Mouse (Mus musculus) heart, embryonic 14.5 days (tissue): ENCODE data around the gene Inca1. TPM values are rescaled to one million over a fixed set of nuclear protein-coding genes. Genes with fewer than 3 reads are reported as not detected.

Experiments used
- ATAC-seq: fragments of 200-750 bp; cut with Nextera tagmentation; 2 replicates; pipeline ENCODE4 v1.8.0; 2017; ENCODE audit warnings: low read depth, moderate TSS enrichment; ENCODE audit not compliant: insufficient number of reproducible peaks, insufficient read depth, low FRiP score
- H3K27ac ChIP-seq, 2 experiments: fragments of 200-500 bp in 1 of 2; fragments of 300-500 bp in 1 of 2; sonication (generic) in 1 of 2; replicated peaks in 1 of 2; 2 replicates each; pipeline ENCODE4 v1.5.1; 2012 to 2014; ENCODE audit warnings: low read depth in 2 of 2, low read length in 2 of 2, control low read depth in 1 of 2, mild to moderate bottlenecking in 1 of 2, mixed read lengths in 1 of 2; ENCODE audit not compliant: control insufficient read depth in 1 of 2, insufficient read depth in 1 of 2
- H3K27me3 ChIP-seq: fragments of 300-500 bp; sonication (generic); 2 replicates; pipeline ENCODE4 v1.6.1; 2014; ENCODE audit warnings: mild to moderate bottlenecking, low read length, control low read depth; ENCODE audit not compliant: control insufficient read depth, insufficient read depth
- H3K36me3 ChIP-seq: fragments of 300-500 bp; sonication (generic); 2 replicates; pipeline ENCODE4 v1.6.1; 2014; ENCODE audit warnings: mild to moderate bottlenecking, control low read depth, low read length, mixed read lengths; ENCODE audit not compliant: control insufficient read depth, insufficient read depth
- H3K4me1 ChIP-seq, 2 experiments: fragments of 200-500 bp in 1 of 2; fragments of 300-500 bp in 1 of 2; sonication (generic) in 1 of 2; 2 replicates each; pipeline ENCODE4 v1.6.1; 2012 to 2014; ENCODE audit warnings: low read length in 2 of 2, control low read depth in 1 of 2, mixed read lengths in 1 of 2; ENCODE audit not compliant: control insufficient read depth in 2 of 2, insufficient read depth in 2 of 2
- H3K4me2 ChIP-seq: fragments of 300-500 bp; sonication (generic); 2 replicates; pipeline ENCODE4 v1.6.1; 2014; ENCODE audit warnings: mild to moderate bottlenecking, low read length
- H3K4me3 ChIP-seq, 2 experiments: fragments of 200-500 bp in 1 of 2; fragments of 300-500 bp in 1 of 2; sonication (generic) in 1 of 2; 2 replicates each; pipeline ENCODE4 v1.5.1; 2012 to 2014; ENCODE audit warnings: low read length in 2 of 2, mild to moderate bottlenecking in 2 of 2, control low read depth in 1 of 2, low read depth in 1 of 2, moderate library complexity in 1 of 2; ENCODE audit not compliant: control insufficient read depth in 1 of 2, insufficient read depth in 1 of 2
- H3K9ac ChIP-seq: fragments of 300-500 bp; sonication (generic); 2 replicates; pipeline ENCODE4 v1.6.1; 2014; ENCODE audit warnings: mild to moderate bottlenecking, low read length
- H3K9me3 ChIP-seq: fragments of 300-500 bp; sonication (generic); 2 replicates; pipeline ENCODE4 v1.6.1; 2016; ENCODE audit warnings: low read length, control low read depth; ENCODE audit not compliant: control insufficient read depth
- WGBS: fragments of 180-500 bp; shearing (Covaris S2); extraction: QIAGEN DNeasy Blood & Tissue Kit; methylation state at CpG from one replicate; pipeline ENCODE4 v1.1.7; 2014; 5-methylcytosine and 5-hydroxymethylcytosine counted together
- polyA plus RNA-seq: library from polyadenylated mRNA; unstranded; fragments of >200 nt; fragmentation: Nextera tagmentation; extraction: Ambion mirVana; gene quantifications from 2 replicates; pipeline ENCODE4 v1.2.1, GENCODE M21; 2014

Inca1 gene
- polyA plus RNA-seq, 1 experiment from 2014 or later: 2.7 TPM

DNA sequence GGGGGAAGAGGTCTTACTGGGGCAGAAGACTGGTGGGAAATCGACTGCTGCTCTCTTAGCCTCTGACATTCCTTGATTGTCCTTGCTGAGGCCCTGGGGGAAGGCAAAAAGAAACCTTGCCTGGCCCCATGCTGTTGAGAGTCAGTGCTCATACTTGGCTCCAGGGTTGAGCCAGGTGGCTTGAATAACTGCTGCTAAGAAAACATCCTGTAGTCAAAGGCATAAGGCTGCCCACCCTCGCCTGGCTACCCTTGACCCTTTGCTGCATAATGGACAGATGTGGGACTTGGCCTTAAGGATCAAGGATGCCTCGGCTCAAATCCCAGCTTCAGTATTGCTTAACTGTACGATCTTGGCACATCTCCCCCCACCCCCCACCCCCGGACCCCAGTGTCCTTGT, 18.5 kb upstream of the Inca1 start:
- Histone ChIP-seq H3K9ac (no peak overlapping the region), H3K4me3 (no peak overlapping the region), H3K9me3 (no peaks in the 10 kb centered on the region), H3K27me3 (no peaks in the 10 kb centered on the region), H3K4me2 (no peak overlapping the region), H3K4me1 (no peaks in the 10 kb centered on the region; a peak in 1 of 4 replicates), H3K27ac (no peak overlapping the region), H3K36me3 (peaks cover 88% of the 10 kb centered on the region)
- no peak for ATAC-seq
- 83% methylated on average over 5 of the region's 5 CpGs for WGBS

DNA sequence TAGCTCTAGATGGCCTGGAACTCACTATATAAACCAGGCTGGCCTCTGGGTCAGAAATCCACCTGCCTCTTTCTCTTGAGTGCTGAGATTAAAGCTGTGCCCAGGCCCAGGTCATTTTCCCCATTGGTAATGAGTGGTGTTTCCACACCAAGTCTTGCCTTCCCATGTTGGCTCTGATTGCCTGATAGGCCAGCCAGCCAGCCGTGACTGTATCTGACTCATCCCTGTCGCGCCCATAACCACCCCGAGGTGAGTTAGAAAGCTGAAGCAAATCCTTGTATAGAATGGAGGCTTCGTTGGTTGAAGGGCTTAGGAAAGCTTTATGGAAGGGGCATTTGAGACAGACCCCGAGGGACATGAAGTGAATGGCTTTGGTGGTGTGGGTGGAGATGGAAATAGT, 15.9 kb upstream of the Inca1 start:
- H3K4me3 ChIP-seq: no peak overlapping the region
- no peak overlapping the region for H3K4me2 ChIP-seq
- WGBS: 85% methylated on average over 6 of the region's 6 CpGs
- H3K9me3 ChIP-seq: no peaks in the 10 kb centered on the region
- H3K27me3 ChIP-seq: no peaks in the 10 kb centered on the region
- no peak for ATAC-seq
- no peak overlapping the region for H3K27ac ChIP-seq
- no peaks in the 10 kb centered on the region for H3K4me1 ChIP-seq
- H3K36me3 ChIP-seq: peaks cover 90% of the 10 kb centered on the region
- H3K9ac ChIP-seq: no peak overlapping the region

DNA sequence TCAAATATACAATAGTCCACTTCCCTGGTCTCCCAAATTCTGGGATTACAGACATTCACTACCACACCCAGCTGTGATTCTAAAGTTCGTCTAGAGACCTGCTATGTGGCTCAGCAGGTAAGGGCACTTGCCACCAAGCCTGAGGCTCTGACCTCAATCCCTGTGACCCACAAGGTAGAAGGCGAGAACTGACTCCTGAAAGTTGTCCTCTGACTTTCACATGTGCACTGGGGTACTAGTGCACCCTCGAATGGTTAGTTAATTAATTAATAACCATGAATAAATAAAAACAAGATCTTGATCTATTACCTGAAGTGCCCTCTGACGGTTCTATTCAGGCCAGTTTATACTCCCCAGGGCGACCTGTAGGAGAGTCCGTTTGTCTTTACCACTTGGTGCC, 13.3 kb upstream of the Inca1 start:
- no peak overlapping the region for H3K9ac ChIP-seq
- H3K36me3 ChIP-seq: peaks cover 90% of the 10 kb centered on the region
- H3K4me1 ChIP-seq: no peaks in the 10 kb centered on the region
- H3K27ac ChIP-seq: no peak overlapping the region
- H3K9me3 ChIP-seq: no peaks in the 10 kb centered on the region
- no peak overlapping the region for H3K4me3 ChIP-seq
- no peak overlapping the region for H3K4me2 ChIP-seq
- no peaks in the 10 kb centered on the region for H3K27me3 ChIP-seq
- 86% methylated on average over 6 of the region's 6 CpGs for WGBS
- ATAC-seq: no peak

DNA sequence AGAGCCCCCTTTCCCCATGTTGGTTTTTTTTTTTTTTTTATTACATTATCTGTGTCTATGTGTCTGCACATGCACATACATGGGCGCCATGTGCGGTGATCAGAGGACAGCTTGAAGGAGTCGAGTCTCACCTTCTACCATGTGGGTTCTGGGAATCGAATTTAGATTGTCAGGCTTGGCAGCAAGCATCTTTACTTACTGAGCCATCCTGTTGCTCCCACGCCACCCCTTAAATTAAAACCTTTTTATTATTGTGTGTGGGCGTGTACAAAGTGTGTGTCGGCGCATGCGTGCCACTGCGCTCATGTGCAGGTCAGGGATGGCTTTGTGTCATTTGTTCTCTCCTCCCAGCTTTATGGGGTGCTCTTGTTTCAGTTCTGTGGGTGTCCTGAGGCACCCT, 11.1 kb upstream of the Inca1 start:
- Histone ChIP-seq H3K4me3 (no peak overlapping the region), H3K9ac (no peak overlapping the region), H3K27me3 (no peaks in the 10 kb centered on the region), H3K9me3 (no peaks in the 10 kb centered on the region), H3K36me3 (peaks cover 90% of the 10 kb centered on the region), H3K4me2 (no peak overlapping the region), H3K4me1 (no peaks in the 10 kb centered on the region), H3K27ac (no peak overlapping the region)
- WGBS: 94% methylated on average over 10 of the region's 10 CpGs
- no peak for ATAC-seq

DNA sequence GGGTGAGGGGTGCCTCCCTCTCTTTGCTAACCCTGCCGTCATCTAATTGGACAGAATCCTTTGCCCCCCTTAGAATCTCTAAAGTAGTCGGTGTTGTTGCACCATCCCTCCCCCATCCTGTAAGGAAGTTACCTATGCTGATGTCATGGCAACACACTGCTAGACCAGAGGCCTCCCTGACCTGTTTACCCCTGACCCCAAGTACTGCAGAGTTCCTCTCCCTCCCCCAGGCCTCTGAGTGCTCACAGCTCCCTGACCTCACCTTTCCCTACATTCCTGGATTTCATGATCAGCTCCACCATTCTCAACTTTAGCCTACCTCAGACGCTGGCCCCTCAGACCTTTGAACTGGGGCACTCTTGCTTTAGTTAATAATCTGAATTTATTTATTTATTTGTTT, 6.2 kb upstream of the Inca1 start:
- H3K4me3 ChIP-seq: no peak overlapping the region
- H3K9ac ChIP-seq: no peak overlapping the region
- H3K27ac ChIP-seq: no peak overlapping the region
- H3K9me3 ChIP-seq: no peaks in the 10 kb centered on the region
- no peaks in the 10 kb centered on the region for H3K27me3 ChIP-seq
- no peak for ATAC-seq
- peaks cover 14 to 25% of the 10 kb centered on the region in 2 experiments for H3K4me1 ChIP-seq
- peaks cover 81% of the 10 kb centered on the region for H3K36me3 ChIP-seq
- WGBS: 76% methylated on average over 3 of the region's 3 CpGs
- no peak overlapping the region for H3K4me2 ChIP-seq

DNA sequence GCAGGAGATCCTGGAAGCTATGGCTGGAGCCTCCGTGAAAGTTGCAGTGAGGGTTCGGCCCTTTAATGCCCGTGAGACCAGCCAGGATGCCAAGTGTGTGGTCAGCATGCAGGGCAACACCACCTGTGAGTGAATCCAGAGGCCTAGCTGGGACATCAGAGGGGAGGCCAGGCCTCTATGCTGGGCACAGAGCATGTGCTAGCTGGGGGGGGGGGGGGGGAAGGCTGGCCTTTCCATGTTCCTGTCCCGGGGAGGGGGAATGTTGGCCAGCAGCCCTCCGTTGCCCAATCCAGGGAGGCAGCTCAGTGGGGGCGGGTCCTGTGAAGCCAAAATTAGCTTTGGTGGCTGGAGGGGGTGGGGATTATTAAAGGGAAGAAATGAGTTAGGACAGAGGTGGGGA, 2.8 kb upstream of the Inca1 start:
- H3K27ac ChIP-seq: peak overlapping the region; percentile 64 to 98
- 0 out of 2 replicates have a peak, but pooled peaks have one; percentile 14 for ATAC-seq
- peak overlapping the region in 1 of 2 experiments; percentile 93; a peak in 2 of 4 replicates for H3K4me3 ChIP-seq
- peak overlapping the region; percentile 98 for H3K9ac ChIP-seq
- no peaks in the 10 kb centered on the region for H3K9me3 ChIP-seq
- H3K36me3 ChIP-seq: peaks cover 48% of the 10 kb centered on the region
- H3K4me2 ChIP-seq: peak overlapping the region; percentile 92
- no peaks in the 10 kb centered on the region for H3K27me3 ChIP-seq
- WGBS: 26% methylated on average over 6 of the region's 6 CpGs
- H3K4me1 ChIP-seq: peaks cover 16 to 31% of the 10 kb centered on the region in 2 experiments

DNA sequence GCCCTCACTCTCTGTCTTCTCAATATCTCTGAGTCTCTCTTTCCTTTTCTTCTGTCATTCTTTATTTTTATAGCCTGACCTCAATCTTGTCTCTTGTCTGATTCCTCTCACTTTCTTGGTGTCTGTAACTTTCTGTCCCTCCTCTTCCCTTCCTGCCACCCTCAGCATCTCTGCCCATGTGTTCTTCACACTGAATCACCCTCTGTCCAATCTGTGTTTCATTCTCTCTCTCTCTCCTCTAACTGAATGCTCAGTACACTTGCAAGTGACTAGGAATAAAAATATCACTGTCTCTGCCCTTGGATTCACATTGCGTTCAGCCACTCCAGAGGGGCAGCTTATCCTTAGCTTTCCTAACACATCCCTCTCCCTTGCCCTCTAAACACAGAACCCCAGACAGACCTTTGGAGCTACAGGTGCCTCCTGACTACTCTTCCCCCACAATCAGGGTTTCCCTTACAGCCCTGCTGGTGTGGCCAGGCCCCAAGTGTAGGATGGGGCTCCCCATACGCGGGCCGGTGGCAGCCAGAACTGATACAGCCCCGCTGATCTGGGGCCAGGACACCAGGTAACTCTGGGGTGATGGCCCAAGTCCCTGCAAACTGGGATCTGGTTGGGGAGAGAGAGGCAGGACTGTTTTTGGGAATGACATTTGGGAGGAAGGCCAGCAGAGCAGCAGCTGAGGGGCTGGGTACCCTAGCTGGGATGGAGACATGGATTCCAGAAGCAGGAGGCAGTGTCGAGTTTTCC, 2.2 kb upstream of the Inca1 start:
- no peak for ATAC-seq
- no peaks in the 10 kb centered on the region for H3K27me3 ChIP-seq
- 46% methylated on average over 6 of the region's 6 CpGs for WGBS

More for the DNA sequence above, 2.2 kb upstream of the Inca1 start:
- Histone ChIP-seq H3K4me2 (peak overlapping the region; percentile 92), H3K27ac (peak overlapping the region; percentile 64 to 98), H3K4me3 (peak overlapping the region; percentile 93 to 97), H3K4me1 (peaks cover 16 to 31% of the 10 kb centered on the region in 2 experiments), H3K9me3 (no peaks in the 10 kb centered on the region), H3K9ac (peak overlapping the region; percentile 98), H3K36me3 (peaks cover 41% of the 10 kb centered on the region)
